Mouse (Mus musculus) brain, embryonic 14.5 days (tissue): Measurements from ENCODE around the gene Cenpa.

Experiments used
- CTCF ChIP-seq: fragments of 200-500 bp; IDR thresholded peaks from 2 replicates; pipeline ENCODE4 v1.5.1; 2012; ENCODE audit warnings: inconsistent platforms, mild to moderate bottlenecking, moderate library complexity, borderline replicate concordance; ENCODE audit not compliant: insufficient read depth, insufficient read length; ENCODE audit errors: extremely low read depth
- POLR2A ChIP-seq: fragments of 200-500 bp; IDR thresholded peaks from 2 replicates; pipeline ENCODE4 v1.6.1; 2012; ENCODE audit warnings: mild to moderate bottlenecking, inconsistent platforms, borderline replicate concordance; ENCODE audit not compliant: poor library complexity, insufficient read depth, insufficient read length, severe bottlenecking; ENCODE audit errors: extremely low read depth

GRCm38 (mm10) chr5:30643477-30644179 lies 22.9 kb upstream of the Cenpa start:
- TF ChIP-seq CTCF (no peak), POLR2A (no peak)
